Mouse (Mus musculus) layer of hippocampus, postnatal 25 days (tissue): Measurements from ENCODE around the gene Ggta1. TPM values are rescaled to one million over a fixed set of nuclear protein-coding genes. Genes with fewer than 3 reads are reported as not detected.

Experiments used
- DNase-seq, 2 experiments: peaks; one replicate each; pipeline ENCODE4 v3.0.0; 2022; ENCODE audit warnings: mixed read lengths in 2 of 2, low spot score in 1 of 2; ENCODE audit errors: extremely low spot score in 1 of 2
- total RNA-seq, 2 experiments: library from RNA; stranded (reverse); gene quantifications; 2 replicates each; pipeline ENCODE4 v1.2.3; 2021

Ggta1 gene
- total RNA-seq, 2 experiments from 2014 or later = 2.0 to 3.9 TPM

DNA sequence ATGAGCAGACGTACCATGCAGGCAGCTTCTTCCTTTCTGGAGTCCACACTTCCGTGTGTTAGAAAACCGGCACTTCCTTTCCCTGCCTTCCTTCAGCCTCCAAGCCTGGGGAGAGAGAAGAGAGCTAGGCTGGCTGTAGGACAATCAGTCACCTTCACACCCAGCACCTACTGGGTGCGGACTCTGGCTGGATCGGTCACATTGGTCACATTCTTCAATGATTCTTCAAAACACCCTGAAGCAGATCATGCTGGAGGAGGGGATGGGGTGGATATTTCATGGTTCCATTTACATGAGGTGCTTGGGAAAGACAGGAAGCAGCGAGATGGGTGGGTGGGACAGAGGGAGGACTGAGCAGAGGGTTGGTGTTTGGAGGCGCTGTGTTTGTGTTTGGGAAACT, 30.5 kb upstream of the Ggta1 start:
- no peak for DNase-seq

DNA sequence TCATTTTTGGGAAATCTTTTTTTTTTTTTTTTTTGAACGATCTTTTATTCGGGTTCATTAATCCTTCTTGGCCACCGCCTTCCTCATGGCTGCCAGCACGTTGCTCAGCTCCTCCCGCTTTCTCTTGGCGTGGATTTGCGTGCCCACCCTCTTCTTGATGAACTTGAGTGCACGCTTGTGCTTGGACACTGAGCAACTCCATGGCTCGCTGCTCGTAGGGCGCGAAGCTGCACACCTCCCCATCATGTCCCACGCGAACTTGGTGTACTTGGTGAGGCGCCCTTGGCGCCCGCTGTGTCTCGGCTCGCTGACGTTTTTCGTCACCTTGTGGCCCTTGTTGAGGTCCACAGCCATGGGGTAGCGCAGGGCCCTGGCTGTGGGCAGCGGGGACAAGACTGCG, 28.1 kb upstream of the Ggta1 start:
- no peak for DNase-seq

DNA sequence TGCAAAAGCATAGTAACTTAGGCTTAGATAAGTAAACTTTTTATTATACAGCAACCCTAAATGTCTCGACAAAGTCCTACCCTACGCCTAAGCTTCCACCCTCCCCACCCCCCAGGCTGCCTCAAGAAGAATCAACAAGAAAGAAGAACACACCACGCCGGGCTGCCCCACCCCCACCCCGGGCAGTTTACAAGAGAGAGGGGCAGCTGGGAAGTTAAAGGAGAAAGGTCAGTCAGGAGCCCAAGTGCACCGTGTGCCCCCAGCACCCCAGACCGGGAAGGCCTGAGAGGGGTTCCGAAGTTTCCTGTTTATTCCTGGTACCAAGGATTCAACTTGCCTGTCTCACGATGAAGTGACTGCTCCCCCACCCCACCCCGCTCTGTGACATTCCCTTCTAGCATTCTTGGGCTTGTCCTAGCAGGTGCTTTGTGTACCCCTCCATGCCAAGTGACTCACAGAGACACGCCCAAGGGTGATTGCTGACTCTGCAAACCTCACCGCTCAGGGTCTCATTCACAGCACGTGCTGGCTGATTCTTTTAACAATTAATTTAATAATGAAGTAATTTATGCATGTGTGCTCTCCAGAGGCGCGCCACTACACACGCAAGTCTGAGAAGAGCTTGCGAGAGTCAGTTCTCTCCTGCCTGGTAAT, 27.6 kb upstream of the Ggta1 start:
- no peak for DNase-seq

DNA sequence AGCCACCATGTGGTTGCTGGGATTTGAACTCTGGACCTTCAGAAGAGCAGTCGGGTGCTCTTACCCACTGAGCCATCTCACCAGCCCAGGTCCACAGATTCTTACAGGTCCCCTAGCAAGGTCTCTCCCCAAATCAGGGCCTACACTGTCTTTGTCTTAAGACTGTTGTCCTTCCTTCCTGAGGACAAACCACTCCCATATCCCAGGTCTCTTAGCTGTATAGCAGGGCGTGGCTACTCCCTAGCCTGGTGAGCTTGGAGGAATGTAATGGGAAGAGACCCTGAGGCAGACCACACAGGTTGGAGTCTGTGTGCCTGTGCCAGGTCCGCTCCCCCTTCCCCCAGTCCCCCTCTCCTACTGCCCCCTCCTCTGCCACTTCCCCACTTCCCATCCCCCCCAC, 24.7 kb upstream of the Ggta1 start:
- no peak for DNase-seq

DNA sequence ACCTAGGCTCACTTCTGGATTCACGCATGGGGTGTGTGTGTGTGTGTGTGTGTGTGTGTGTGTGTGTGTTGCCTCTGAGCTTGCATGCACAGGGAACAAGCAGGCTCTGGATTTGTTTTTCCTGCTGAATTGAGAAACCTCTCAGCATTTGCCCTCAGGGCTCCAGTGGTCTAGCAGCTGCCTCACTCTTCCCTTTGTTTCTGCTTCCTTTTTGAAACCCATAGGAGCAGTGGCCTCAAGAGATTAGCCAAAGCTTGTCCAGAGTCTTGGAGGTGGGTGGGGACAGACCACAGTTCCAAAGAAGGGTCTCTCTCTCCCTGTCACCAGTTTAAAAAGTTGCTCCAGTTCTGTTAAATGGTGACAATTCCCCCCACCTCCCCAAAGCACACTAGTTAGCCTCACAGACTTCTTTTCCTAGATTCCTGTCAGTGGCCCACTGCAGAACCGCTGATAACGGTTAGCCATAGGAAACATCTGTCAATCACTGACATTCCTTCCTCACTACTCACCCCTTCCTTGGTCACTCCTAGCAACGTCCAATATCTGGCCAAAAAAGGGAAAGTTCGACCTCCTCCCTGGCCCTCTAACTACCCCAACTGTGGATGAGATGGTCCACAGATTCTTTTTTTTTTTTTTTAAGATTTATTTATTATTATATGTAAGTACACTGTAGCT, 24.1 kb upstream of the Ggta1 start:
- no peak for DNase-seq

DNA sequence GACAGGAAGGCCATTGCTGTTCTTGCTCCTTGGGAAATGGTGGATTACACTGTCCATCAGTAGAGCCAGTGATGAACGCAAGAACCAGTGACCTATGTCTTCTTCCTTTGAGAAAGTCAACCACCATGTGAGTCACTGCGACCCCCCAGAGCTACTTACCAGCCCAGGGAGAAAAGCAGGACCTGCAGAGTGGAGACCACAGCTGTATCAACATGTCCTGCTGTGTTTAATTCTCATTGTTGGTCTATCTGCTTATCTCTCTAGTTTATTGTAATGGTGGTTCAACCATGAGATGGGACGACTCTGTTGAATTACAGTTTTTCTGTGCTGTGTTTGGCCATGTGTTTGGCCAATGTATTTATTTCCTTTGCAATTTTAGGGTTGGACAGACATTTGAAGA, 21.1 kb upstream of the Ggta1 start:
- DNase-seq = no peak

DNA sequence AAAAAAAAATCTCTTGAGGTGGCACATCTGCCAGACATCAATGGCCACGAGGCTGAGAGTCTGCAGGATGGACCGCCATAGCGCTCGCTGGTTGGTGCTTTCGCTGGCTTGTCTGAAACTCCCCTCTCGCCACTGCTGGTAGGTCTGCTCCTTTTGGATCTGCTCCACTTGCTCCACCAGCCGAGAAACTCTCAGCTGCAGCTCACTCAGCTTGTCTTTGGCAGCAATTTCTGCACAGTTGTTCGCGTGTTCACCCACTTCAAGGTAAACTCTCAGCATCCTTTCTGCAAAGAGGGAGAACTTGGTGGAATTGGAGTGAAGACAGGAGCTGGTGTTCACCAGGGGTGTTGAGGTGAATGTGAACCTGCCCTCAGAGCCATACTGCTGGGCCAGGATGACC, 20.4 kb upstream of the Ggta1 start:
- no peak for DNase-seq

DNA sequence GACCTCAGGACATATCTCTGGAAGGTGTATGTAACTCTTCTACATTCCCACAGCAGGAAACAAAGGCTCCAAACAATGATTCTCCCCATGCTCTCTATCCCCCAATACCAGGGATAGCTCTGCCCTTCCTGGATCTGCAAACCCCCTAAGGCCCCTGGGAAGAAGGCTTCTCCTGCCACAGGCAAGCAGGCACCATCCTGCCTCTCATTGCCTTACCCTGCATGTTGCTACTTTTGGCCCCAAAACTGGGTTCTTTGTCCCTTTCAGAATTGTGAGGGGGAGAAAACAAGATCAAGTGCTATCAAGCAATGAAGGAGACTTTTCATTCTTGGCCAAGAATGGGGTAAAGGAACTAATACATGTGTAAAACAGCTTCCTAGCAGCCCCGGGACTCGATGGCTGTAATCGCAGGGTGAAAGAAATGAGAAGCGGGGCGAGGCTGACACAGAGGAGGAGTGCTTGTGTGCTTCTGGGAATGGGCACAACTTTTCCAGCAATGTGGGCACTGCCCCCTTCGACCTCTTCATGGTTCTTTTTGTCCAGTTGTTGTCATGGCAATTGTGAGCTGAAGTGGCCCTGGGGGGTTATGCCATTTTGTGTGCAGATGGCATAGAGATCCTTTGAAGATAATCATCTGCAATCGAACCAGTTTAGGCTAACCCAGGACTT, 18.4 kb upstream of the Ggta1 start:
- DNase-seq = no peak

DNA sequence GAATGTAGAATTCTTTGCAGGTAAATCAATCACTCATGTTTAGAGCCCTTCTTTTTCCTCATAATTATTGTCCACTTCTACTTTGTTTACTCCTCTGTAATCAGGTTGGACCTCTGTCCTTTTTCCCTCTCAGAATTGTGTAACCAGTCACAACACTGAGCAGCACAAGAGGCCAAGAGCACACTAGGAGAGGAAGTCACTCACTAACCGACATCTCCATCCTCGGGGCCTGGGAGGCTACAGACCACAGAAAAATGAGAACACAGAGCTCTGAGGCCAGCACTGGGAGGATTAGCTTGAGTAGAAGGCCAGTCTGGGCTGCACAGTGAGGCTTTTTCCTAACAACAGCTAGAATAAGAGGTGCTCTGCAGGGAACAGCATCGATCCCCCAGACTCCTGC, 17.0 kb upstream of the Ggta1 start:
- DNase-seq = no peak

DNA sequence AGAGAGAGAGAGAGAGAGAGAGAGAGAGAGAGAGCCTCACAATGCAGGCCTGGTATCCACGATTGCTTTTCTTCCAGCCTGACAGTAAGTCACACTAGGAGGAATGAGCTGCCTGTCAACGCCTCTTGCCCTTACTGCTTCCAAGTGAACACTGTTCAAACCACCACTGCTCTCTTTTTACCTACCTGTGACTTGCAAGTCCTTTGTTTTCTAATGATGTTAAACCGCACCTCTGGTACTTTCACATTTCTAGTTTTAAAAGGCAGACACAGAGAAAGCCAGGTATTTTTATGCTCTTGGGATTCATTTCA, 15.7 kb upstream of the Ggta1 start:
- no peak for DNase-seq

DNA sequence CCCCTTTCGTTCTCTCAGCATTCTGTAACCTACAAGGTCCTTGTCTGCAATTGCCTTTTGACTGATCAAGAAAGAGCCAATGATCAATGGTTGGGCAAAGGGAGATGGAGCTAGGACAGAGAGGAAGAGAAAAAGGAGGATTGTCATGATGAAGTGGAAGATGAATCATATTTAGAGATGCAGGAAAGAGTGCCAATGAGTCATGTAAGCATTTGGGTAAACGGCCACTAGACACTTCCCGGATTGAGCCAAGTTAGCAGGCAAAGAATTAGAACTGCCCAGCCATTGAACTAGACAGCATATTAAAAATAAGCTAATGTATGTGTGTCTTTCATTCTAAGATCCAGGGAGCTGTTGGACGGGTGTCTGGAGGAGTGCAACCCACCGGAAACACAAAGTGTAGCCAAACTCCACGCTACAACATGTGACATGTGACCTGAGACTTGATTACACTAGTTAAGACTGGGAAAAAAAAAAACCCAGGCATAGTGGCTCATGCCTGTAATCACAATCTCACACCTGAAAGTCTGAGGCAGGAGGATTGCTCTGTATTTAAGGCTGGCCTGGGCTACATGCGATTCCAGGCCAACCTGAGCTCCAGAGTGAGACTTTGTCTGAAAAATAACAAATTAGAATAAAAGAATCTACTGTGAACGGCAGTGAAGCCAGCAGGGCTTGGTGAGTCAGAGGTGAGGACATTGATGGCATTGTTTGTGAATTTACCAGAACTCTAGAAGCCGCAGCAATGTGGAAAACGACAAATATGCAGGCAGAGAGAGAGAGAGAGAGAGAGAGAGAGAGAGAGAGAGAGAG, 15.2 kb upstream of the Ggta1 start:
- DNase-seq = no peak

DNA sequence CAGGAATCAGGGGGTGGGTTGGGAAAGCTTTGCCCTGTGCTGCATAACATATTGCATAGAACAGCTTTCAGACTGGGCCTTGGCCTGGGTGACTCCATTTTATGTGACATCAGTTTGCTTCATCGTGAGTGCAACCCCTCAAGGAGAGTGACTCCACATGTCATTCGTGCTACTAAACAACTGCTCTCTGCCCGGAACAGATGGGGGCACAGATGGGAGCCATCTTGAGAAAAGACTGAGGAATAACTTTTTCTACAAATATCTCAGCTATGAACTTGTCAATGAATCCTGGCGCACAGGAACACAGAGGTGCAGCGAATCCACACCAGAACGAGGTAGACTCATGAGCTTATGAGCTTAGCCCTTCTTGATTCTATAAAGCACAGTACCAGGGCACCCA, 14.3 kb upstream of the Ggta1 start:
- peak; percentile 42 to 68 for DNase-seq

DNA sequence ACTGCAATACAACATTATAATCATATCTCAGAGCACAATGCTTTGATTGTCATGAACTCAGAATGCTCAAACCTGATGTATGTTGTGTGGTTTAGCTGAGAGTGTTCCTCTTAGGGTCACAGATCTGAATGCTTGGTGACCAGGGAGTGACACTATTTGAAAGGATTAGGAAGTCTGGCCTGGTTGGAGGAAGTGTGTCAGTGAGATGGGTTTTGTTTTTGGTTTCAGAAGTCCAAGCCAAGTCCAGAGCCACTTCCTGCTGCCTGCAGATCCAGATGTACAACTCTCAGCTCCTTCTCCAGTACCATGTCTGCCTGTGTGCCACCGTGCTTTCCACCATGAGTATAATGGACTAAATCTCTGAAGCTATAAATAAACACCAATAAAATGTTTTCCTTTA, 11.9 kb upstream of the Ggta1 start:
- no peak for DNase-seq

DNA sequence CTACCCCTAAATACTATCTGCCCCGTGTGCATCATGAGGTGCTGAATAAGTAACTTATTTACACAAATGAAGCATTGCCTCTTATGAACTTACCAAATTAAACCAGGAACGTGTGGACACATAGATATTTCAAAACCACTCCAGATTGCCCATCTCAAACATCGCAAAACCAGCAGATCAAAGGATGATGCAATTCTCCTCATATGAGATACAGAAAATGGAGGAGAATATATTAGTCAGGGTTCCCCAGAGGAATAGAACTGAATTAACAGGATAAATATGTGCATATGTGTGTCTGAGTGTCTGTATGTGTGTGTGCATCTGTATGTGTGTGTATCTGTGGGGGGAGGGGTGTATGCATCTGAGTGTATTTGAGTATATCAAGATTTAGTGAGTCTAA, 6.2 kb upstream of the Ggta1 start:
- no peak for DNase-seq

DNA sequence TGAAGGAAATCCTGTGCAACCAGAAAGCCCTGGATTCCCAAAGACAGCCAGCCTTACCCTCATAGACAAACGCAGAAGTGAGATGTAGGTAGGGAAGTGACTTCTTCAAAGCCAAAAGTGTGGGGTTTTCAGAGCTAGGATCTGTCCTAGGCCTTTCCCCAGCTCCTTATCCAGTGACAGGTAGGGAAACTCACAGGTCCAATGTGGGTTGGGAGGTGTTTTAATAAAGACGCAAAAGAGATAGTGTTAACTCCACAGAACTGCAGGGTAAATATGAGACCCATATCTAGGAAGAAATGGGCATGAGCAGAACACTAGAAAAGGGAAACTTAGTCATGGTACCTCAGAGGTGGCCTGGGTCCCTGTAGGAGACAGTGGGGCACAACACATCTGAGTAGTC, 5.2 kb upstream of the Ggta1 start:
- no peak for DNase-seq

DNA sequence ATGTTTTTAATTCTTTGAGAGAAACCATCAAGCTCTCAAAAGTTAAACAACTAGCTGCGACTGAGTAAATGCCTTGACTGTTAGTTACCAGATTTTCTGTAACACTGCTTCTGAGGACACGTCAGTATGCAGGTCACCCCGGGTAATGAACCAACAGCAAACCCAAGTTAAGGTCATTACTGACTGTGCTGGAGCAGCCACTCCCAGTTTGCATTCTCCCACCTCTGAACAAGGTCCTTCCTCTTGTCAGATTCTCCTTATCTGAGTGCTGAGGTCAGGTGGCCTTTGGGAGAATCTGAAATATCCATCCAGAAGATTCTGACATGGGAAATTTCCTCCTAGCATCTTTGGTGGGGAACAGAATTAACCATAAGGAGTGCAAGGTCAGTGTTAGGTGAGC, 4.8 kb upstream of the Ggta1 start:
- DNase-seq = no peak

DNA sequence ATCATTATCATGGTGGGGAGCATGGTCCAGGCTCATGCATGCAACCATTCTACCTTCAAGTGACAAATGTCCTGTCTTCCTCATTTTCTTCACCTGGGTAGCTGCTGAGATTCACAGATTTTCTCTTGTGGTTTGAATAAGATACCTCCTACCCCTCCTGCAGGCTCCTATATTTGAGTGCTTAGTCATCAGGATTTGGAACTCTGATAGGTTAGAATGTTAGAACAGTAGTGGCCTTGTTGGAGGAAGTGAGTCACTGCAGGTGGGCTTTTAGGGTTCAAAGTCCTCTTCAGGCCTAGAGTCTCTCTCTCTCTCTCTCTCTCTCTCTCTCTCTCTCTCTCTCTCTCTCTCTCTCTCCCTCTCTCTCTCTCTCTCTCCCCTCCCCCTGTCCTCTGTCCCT, 2.6 kb upstream of the Ggta1 start:
- no peak for DNase-seq

DNA sequence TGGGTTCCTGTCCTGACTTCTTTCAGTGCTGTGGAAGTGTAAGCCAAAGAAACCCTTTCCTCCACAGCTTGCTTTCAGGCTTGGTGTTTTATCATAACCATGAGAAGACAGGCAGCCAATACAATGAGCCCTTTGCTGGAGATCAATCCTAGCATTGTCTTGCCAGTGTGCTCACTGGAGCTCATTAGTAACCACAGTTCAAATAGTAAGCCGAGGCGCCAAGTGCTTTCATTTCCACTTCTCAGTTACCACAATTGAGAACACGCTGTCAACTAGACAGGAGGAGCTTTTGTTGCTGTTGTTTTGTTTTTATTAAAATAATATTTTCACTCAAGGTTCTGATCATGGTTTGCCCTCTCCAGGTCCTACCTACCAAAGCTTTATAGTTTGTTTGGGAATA, 1.5 kb upstream of the Ggta1 start:
- no peak for DNase-seq

DNA sequence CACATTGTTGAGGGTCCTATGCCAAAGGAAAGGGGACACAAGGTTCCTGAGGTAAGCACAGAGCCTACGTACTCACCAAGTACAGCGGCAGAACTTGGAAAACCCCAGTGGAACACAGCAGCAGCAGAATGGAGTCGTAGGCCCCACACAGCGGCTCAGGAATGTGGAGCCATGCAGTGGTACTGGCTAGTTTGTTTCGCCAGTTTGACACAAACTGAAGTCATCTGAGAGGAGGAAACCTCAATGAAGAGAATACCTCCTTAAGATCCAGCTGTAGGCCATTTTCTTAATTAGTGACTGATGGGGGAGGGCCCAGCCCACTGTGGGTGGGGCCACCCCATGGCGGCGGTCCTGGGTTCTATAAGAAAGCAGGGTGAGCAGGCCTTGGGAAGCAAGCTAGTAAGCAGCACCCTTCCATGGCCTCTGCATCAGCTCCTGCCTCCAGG, 1.1 kb upstream of the Ggta1 start:
- no peak for DNase-seq

DNA sequence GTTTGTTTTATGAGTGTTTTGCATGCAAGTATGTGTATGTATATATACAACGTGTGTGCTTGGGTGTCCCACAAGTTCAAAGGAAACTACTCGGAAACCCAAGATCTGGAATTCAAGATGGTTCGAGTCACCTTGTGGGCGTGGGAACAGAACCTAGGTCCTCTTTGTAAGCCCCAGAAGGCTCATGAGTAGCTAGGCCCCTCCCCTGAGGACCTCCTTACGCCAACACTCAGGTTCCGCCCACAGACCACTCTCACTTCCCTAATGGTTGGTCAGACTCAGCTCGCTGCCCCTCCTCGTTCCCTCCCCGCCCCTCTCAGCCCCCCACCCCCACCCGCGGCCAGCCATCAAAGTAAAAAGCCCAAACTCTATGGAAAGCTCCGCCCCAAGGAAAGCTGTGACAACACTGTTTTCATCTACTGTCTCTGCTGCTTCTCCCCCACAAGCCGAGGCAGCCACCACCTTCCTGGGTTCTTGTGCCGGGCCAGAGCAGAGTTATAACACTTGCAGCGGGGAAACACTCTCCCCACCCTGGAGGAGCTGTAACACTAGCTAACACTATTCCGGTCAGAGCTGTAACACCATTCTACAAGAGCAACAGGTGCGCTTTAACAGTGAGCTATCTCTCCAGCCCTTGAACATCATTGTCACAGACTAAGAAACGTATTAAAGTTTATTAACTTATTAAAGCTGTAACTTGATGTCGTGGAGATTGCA, 499 bp upstream of the Ggta1 start:
- no peak for DNase-seq
